Mouse (Mus musculus): ENCODE results near the gene Dnase1l1. TPM values are rescaled to one million over a fixed set of nuclear protein-coding genes. Genes with fewer than 3 reads are reported as not detected.
A peak's percentile ranks its signal among the peaks of the same experiment; 100 is the strongest.

Dnase1l1 gene
- 2.8 and 3.1 TPM in 2 replicates for polyA plus RNA-seq (2015; fragmentation: Nextera tagmentation; extraction: Ambion mirVana)

DNA sequence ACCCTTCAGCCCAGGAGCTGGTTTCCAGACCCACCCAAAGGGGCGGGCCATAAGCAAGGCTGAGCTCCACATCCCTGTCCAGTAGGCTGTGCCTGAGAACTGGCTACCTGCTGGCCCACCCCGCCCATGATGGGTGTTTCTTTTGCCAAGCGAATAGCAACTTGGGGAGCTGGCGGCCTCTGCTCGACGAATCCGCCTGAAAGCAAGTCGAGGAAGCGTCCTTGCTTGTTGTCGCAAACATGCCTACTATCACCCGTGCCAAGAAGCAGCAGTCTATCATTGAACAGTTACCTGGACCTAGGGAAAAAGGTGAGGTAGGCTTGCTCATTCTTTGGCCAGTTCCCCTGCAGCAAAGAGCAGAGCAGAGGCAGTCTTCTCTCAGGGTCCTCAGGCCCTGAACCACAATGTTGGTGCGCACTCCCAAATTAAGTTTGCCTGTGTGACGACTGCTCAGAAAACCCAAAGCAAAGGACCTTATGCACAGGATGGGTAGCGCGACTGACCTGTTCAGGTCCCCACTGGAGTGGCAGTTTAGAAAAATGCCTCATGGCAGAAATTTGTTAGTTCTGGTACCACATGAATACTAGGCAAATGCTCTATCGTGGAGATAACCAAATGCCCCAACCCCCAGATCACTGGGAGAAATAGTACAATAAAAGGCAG, at the start of gene Dnase1l1, which contains the start of gene Taz:
Gene Dnase1l1 (minus strand): TSS at position 606 of the 663 bp plus-strand sequence.
Gene Taz (plus strand): TSS at position 181 of the 663 bp plus-strand sequence.
- H3K4me2 ChIP-seq (ENCODE audit: low read length): peak within 1 kb of the TSS; percentile 74
- H3K9me3 ChIP-seq (ENCODE audit: control insufficient read depth, low read length): no peaks in the 10 kb centered on the region
- ATAC-seq: peak; percentile 41
- 19% methylated on average over 16 of the region's 16 CpGs for WGBS
- peak within 1 kb of the TSS; percentile 61 for H3K4me3 ChIP-seq (replicated peaks; ENCODE audit: low read length)
- H3K4me1 ChIP-seq (replicated peaks; ENCODE audit: control insufficient read depth, insufficient read depth, low read length): peaks cover 18% of the 10 kb centered on the region
- no peaks in the 10 kb centered on the region for H3K27me3 ChIP-seq (replicated peaks; ENCODE audit: control insufficient read depth, insufficient read depth, low read length)
- peak within 1 kb of the TSS; percentile 78 for H3K9ac ChIP-seq (replicated peaks; ENCODE audit: low read depth, low read length)
- no peaks in the 10 kb centered on the region for H3K36me3 ChIP-seq (ENCODE audit: control insufficient read depth, insufficient read depth)
- H3K27ac ChIP-seq (ENCODE audit: low read length): peak within 1 kb of the TSS; percentile 65

DNA sequence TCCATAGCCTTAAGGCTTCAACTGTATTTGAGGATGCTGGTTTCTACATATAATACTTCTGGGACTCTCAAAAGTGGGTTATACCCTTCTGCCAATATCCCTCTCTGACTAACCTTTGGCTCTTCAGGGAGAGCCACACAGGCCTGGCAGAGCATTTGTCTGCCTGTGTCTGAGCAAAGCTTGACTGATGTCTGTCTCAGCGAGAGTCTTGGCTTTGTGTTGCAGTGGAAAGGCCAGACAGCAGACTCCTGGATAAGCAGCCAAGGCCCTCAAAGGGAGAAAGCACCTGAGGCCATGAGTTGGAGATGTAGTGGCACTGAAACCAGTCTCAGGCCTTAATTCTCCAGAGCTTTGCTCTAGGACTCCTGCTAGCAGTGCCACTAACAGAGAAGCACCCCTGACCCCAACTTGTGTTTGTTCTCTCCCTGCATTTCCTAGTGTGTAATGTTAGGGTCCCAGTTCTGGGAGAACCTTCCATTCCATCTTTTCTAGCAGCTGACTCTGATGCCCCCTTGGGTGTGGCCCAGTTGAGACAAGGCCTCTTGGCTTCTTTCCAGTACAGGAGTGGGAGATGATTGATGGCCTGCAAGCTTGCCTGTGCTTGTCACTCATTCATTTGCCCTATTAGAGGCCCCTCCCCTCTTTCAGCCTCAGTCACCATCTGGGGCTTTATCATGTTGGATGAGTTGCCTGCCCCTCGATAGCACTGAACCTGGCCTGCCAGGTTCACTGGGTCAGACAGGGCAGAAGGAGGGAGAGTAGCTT, 48.2 kb upstream of the Dnase1l1 start:
- Histone ChIP-seq H3K27me3 (replicated peaks; ENCODE audit: control insufficient read depth, insufficient read depth, low read length) (no peaks in the 10 kb centered on the region), H3K9ac (replicated peaks; ENCODE audit: low read depth, low read length) (peak overlapping the region; percentile 72), H3K9me3 (ENCODE audit: control insufficient read depth, low read length) (no peaks in the 10 kb centered on the region), H3K27ac (ENCODE audit: low read length) (peak overlapping the region; percentile 92), H3K4me2 (ENCODE audit: low read length) (peak overlapping the region; percentile 71), H3K36me3 (ENCODE audit: control insufficient read depth, insufficient read depth) (no peaks in the 10 kb centered on the region), H3K4me3 (replicated peaks; ENCODE audit: low read length) (peak overlapping the region; percentile 48), H3K4me1 (replicated peaks; ENCODE audit: control insufficient read depth, insufficient read depth, low read length) (peaks cover 35% of the 10 kb centered on the region)
- 21% methylated on average over 2 of the region's 2 CpGs for WGBS
- no peak for ATAC-seq

DNA sequence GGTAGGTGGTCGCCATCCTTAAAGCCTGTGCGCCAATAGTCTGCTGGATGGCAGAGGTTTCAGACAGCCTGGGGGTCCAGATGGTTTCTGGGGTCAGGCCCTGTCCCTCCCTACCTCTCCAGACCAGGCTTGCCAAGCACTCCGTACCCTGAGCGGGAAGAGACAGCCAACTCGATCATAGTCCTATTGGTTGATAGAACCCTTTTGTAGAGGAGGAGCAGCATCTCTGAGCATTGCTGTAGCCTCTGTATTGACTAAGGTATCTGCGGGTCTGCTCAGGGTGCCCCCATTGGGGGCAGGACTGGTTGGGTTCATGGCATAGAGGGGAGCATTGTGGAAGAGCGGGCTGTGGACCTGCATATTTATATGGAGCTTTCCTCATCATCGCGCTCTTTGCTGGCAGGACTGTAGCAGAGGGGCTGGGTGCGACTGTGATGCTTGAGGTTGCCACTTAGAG, 47.1 kb upstream of the Dnase1l1 start:
- Histone ChIP-seq H3K9ac (replicated peaks; ENCODE audit: low read depth, low read length) (peak overlapping the region; percentile 72), H3K4me3 (replicated peaks; ENCODE audit: low read length) (peak overlapping the region; percentile 48), H3K9me3 (ENCODE audit: control insufficient read depth, low read length) (no peaks in the 10 kb centered on the region), H3K4me2 (ENCODE audit: low read length) (peak overlapping the region; percentile 71), H3K27ac (ENCODE audit: low read length) (peak overlapping the region; percentile 92), H3K4me1 (replicated peaks; ENCODE audit: control insufficient read depth, insufficient read depth, low read length) (peaks cover 35% of the 10 kb centered on the region), H3K27me3 (replicated peaks; ENCODE audit: control insufficient read depth, insufficient read depth, low read length) (no peaks in the 10 kb centered on the region), H3K36me3 (ENCODE audit: control insufficient read depth, insufficient read depth) (no peaks in the 10 kb centered on the region)
- 25% methylated on average over 10 of the region's 10 CpGs for WGBS
- ATAC-seq: peak; percentile 60

DNA sequence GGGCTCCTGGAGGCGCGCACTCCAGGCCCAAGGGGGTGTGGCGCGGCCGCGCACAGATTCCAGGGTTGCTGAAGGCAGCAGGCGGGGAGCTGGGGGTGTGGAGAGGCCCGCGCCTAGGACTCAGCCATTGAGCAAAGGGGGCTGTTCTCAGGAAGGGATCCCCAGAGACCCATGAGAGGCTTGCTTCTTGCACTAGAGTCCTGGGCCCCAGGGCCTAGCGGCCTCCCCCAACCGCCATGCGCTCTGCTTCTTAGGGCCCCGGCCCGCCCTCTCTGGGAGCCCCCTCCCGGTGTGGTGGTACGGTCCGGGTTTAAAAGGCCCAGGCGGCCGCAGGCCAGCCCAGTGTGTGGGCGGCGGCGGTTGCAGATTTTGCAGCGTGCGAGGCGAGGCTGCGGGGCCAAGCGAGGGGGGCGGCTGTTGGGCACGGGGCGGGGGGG, 46.6 kb upstream of the Dnase1l1 start, which contains the start of gene Plxna3:
Gene Plxna3 (plus strand): TSS at position 342 of the 437 bp plus-strand sequence.
- Histone ChIP-seq H3K36me3 (ENCODE audit: control insufficient read depth, insufficient read depth) (no peaks in the 10 kb centered on the region), H3K9ac (replicated peaks; ENCODE audit: low read depth, low read length) (peak within 1 kb of the TSS; percentile 72), H3K4me3 (replicated peaks; ENCODE audit: low read length) (peak within 1 kb of the TSS; percentile 48), H3K4me1 (replicated peaks; ENCODE audit: control insufficient read depth, insufficient read depth, low read length) (peaks cover 32% of the 10 kb centered on the region), H3K27me3 (replicated peaks; ENCODE audit: control insufficient read depth, insufficient read depth, low read length) (no peaks in the 10 kb centered on the region), H3K9me3 (ENCODE audit: control insufficient read depth, low read length) (no peaks in the 10 kb centered on the region), H3K4me2 (ENCODE audit: low read length) (peak within 1 kb of the TSS; percentile 71), H3K27ac (ENCODE audit: low read length) (peak within 1 kb of the TSS; percentile 92)
- ATAC-seq: peak; percentile 91
- WGBS: 22% methylated on average over 20 of the region's 30 CpGs

DNA sequence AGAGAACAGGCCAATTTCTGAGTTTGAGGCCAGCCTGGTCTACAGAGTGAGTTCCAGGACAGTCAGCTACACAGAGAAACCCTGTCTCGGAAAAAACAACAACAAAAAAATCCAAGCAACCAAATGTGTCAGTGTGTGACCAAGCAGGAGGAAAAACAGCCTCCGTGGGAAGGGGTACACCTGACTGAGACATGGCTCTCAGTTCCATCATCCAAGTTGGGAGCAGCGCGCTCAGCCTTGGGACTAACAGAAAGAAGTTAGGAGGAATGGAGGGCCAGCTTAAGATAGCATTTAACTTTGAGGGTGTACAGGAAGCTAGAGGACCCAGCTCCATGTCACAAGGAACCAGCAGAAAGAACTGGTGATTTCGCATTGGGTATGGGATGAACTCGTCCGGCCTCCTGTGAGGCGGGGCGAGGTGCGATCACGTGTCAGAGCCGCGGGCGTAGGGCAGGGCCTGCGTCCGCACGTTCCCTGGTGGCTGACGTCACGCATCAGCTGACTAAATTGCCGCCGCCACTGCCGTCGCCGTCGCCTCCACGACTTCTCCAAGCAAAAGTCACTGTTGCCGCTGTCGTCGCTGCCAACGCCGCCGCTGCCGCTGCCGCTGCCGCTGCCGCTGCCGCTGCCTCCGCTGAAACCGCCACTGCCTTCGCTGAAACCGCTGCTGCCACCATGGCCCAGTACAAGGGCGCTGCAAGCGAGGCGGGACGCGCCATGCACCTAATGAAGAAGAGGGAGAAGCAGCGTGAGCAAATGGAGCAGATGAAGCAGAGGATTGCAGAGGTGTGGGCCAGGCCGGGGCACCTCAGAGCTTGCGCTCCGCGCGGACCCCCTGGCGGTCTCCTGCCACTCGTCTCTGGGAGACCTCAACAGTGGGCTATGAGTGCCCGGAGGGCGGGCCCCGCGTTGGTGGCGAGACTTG, 30.7 kb upstream of the Dnase1l1 start, which contains the start of gene Fam50a:
Gene Fam50a (plus strand): TSS at position 494 of the 925 bp plus-strand sequence.
- peak; percentile 97 for ATAC-seq
- Histone ChIP-seq H3K36me3 (ENCODE audit: control insufficient read depth, insufficient read depth) (peaks cover 2% of the 10 kb centered on the region; the same call in 1 of the 2 replicates), H3K27me3 (replicated peaks; ENCODE audit: control insufficient read depth, insufficient read depth, low read length) (no peaks in the 10 kb centered on the region), H3K9me3 (ENCODE audit: control insufficient read depth, low read length) (no peaks in the 10 kb centered on the region), H3K4me2 (ENCODE audit: low read length) (peak within 1 kb of the TSS; percentile 70), H3K27ac (ENCODE audit: low read length) (peak within 1 kb of the TSS; percentile 88), H3K9ac (replicated peaks; ENCODE audit: low read depth, low read length) (peak within 1 kb of the TSS; percentile 68), H3K4me3 (replicated peaks; ENCODE audit: low read length) (peak within 1 kb of the TSS; percentile 69), H3K4me1 (replicated peaks; ENCODE audit: control insufficient read depth, insufficient read depth, low read length) (peaks cover 5% of the 10 kb centered on the region)
- WGBS: 20% methylated on average over 50 of the region's 59 CpGs

DNA sequence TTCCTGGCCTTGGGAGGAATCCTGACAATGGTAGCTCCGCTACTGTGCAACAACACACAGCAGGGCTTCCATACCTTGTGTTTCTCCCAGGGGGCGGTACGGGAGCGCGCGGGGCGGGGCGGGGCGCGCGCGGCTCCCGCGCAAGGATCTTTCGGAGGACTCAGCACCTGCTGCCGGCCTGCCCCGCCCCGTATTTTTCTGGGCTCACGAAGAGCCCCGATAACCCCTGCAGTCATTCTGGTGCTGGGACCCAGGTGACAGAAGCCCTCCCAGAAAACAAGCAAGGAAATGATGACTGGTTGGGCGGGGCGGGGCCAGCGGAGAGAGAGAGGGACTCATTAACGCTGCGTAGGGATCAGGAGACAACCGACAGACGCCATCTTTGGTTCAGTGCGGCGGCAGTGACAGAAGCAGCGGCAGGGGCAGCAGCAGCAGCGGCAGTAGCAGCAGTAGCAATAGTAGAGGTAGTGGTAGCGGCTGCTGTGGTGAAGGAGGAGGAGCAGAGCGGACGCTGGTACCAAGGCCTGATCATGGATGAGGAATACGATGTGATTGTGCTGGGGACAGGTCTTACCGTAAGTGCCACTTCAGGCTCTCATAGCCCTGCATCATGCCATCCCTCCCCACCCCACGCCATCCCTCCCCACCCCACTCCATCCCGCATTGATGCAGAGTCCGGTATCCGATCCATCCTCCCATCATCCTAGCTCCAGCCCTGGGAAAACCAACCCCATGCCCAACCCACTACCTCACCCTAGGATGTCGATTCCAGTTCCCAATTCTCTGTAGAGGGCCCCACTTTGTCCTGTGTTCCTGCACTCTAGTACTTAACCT, 22.9 kb upstream of the Dnase1l1 start, which contains the start of gene Gdi1:
Gene Gdi1 (plus strand): TSS at position 132 of the 834 bp plus-strand sequence.
- WGBS: 18% methylated on average over 41 of the region's 41 CpGs

DNA sequence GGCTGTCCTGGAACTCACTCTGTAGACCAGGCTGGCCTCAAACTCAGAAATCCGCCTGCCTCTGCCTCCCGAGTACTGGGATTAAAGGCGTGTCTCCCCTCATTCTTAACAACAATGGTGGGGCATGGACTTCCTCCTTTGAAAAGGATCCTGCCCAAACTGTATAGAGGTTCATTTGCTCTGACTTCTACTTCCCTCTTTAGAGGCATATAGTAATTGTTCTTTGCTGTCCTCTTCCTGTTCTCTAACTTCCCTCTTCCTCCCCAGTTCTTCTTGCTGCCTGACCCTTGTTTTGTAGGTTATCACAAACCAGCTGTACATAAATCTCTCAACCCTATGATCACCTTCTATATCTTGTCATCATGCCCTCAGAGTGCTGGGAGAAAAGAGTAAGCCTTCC, 17.6 kb upstream of the Dnase1l1 start:
- H3K9me3 ChIP-seq (ENCODE audit: control insufficient read depth, low read length): no peaks in the 10 kb centered on the region
- ATAC-seq: no peak
- peaks cover 12% of the 10 kb centered on the region for H3K4me1 ChIP-seq (replicated peaks; ENCODE audit: control insufficient read depth, insufficient read depth, low read length)
- no peak overlapping the region for H3K4me2 ChIP-seq (ENCODE audit: low read length)
- H3K36me3 ChIP-seq (ENCODE audit: control insufficient read depth, insufficient read depth): peaks cover 3% of the 10 kb centered on the region; the same call in 1 of the 2 replicates
- no peak overlapping the region for H3K27ac ChIP-seq (ENCODE audit: low read length)
- no peak overlapping the region for H3K4me3 ChIP-seq (replicated peaks; ENCODE audit: low read length)
- H3K27me3 ChIP-seq (replicated peaks; ENCODE audit: control insufficient read depth, insufficient read depth, low read length): no peaks in the 10 kb centered on the region
- WGBS: 86% methylated on average over 3 of the region's 3 CpGs
- H3K9ac ChIP-seq (replicated peaks; ENCODE audit: low read depth, low read length): no peak overlapping the region

More for the DNA sequence above, 22.9 kb upstream of the Dnase1l1 start, which contains the start of gene Gdi1:
- H3K27me3 ChIP-seq (replicated peaks; ENCODE audit: control insufficient read depth, insufficient read depth, low read length): no peaks in the 10 kb centered on the region
- H3K27ac ChIP-seq (ENCODE audit: low read length): peak within 1 kb of the TSS; percentile 96
- H3K9me3 ChIP-seq (ENCODE audit: control insufficient read depth, low read length): no peaks in the 10 kb centered on the region
- H3K4me1 ChIP-seq (replicated peaks; ENCODE audit: control insufficient read depth, insufficient read depth, low read length): peaks cover 11% of the 10 kb centered on the region
- H3K36me3 ChIP-seq (ENCODE audit: control insufficient read depth, insufficient read depth): peaks cover 6% of the 10 kb centered on the region; the same call in 1 of the 2 replicates
- H3K4me2 ChIP-seq (ENCODE audit: low read length): peak within 1 kb of the TSS; percentile 70
- H3K4me3 ChIP-seq (replicated peaks; ENCODE audit: low read length): peak within 1 kb of the TSS; percentile 67
- peak within 1 kb of the TSS; percentile 76 for H3K9ac ChIP-seq (replicated peaks; ENCODE audit: low read depth, low read length)
- ATAC-seq: peak; percentile 84

DNA sequence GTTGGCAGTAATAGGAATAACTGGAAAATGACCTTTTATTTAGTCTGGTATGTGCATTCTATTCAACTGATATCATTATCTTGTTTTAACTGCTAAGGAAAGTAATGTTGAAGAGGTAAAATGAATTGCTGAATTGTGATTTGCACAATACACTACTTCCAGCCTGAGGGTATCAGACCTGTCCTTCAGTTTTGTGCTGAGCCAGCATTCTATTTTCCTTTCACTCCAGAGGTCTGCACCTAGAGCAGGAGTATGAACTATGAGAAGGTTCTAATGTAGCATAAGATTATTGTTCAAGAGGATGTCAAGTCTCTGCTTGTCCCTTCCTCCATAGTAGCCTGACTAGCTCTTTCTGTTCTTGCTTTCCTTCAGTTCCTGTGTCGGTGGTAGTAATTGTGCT, 16.2 kb upstream of the Dnase1l1 start:
- Histone ChIP-seq H3K27ac (ENCODE audit: low read length) (no peak overlapping the region), H3K27me3 (replicated peaks; ENCODE audit: control insufficient read depth, insufficient read depth, low read length) (no peaks in the 10 kb centered on the region), H3K4me3 (replicated peaks; ENCODE audit: low read length) (no peak overlapping the region), H3K36me3 (ENCODE audit: control insufficient read depth, insufficient read depth) (peaks cover 3% of the 10 kb centered on the region; the same call in 1 of the 2 replicates), H3K4me1 (replicated peaks; ENCODE audit: control insufficient read depth, insufficient read depth, low read length) (peaks cover 12% of the 10 kb centered on the region), H3K9me3 (ENCODE audit: control insufficient read depth, low read length) (no peaks in the 10 kb centered on the region), H3K9ac (replicated peaks; ENCODE audit: low read depth, low read length) (no peak overlapping the region), H3K4me2 (ENCODE audit: low read length) (no peak overlapping the region)
- 82% methylated on average over 1 of the region's 1 CpGs for WGBS
- no peak for ATAC-seq
